Mouse (Mus musculus) stomach, embryonic 14.5 days (tissue): Measurements from ENCODE around the gene Mmp9. TPM values are rescaled to one million over a fixed set of nuclear protein-coding genes. Genes with fewer than 3 reads are reported as not detected.

Source experiments
- ATAC-seq: fragments of 200-750 bp; cut with Nextera tagmentation; 2 replicates; pipeline ENCODE4 v1.8.0; 2017; ENCODE audit warnings: low read depth, moderate TSS enrichment; ENCODE audit not compliant: insufficient number of reproducible peaks, insufficient read depth, low FRiP score
- H3K27ac ChIP-seq: fragments of 300-500 bp; sonication (generic); 2 replicates; pipeline ENCODE4 v1.5.1; 2014; ENCODE audit warnings: mild to moderate bottlenecking, low read length, moderate library complexity, mixed read lengths
- H3K27me3 ChIP-seq: fragments of 300-500 bp; sonication (generic); 2 replicates; pipeline ENCODE4 v1.6.1; 2014; ENCODE audit warnings: low read length, control low read depth, mixed read lengths; ENCODE audit not compliant: control insufficient read depth, insufficient read depth
- H3K36me3 ChIP-seq: fragments of 300-500 bp; sonication (generic); 2 replicates; pipeline ENCODE4 v1.6.1; 2014; ENCODE audit warnings: mild to moderate bottlenecking, control low read depth, low read length, moderate library complexity, mixed read lengths; ENCODE audit not compliant: control insufficient read depth, insufficient read depth
- H3K4me1 ChIP-seq: fragments of 300-500 bp; sonication (generic); 2 replicates; pipeline ENCODE4 v1.6.1; 2014; ENCODE audit warnings: low read length, control low read depth, mixed read lengths; ENCODE audit not compliant: control insufficient read depth, insufficient read depth
- H3K4me2 ChIP-seq: fragments of 300-500 bp; sonication (generic); replicated peaks from 2 replicates; pipeline ENCODE4 v1.6.1; 2014; ENCODE audit warnings: low read depth, low read length, control low read depth
- H3K4me3 ChIP-seq: fragments of 300-500 bp; sonication (generic); 2 replicates; pipeline ENCODE4 v1.5.1; 2014; ENCODE audit warnings: low read depth, low read length, control low read depth
- H3K9ac ChIP-seq: fragments of 300-500 bp; sonication (generic); replicated peaks from 2 replicates; pipeline ENCODE4 v1.6.1; 2014; ENCODE audit warnings: low read depth, mild to moderate bottlenecking, control low read depth, low read length, moderate library complexity, mixed read lengths
- H3K9me3 ChIP-seq: fragments of 300-500 bp; sonication (generic); 2 replicates; pipeline ENCODE4 v1.6.1; 2016; ENCODE audit warnings: low read depth, low read length, control low read depth; ENCODE audit not compliant: control insufficient read depth
- WGBS: fragments of 180-500 bp; shearing (Covaris S2); extraction: QIAGEN DNeasy Blood & Tissue Kit; methylation state at CpG from one replicate; pipeline ENCODE4 v1.1.7; 2014; 5-methylcytosine and 5-hydroxymethylcytosine counted together
- polyA plus RNA-seq: library from polyadenylated mRNA; unstranded; fragments of >200 nt; fragmentation: Nextera tagmentation; extraction: Ambion mirVana; gene quantifications from 2 replicates; pipeline ENCODE4 v1.2.1, GENCODE M21; 2014

Mmp9 gene
- polyA plus RNA-seq, 1 experiment from 2014 or later: 1.8 TPM

GRCm38 (mm10) chr2:164964242-164964894, 23.8 kb downstream of the Mmp9 start:
- no peak overlapping the region for H3K4me2 ChIP-seq
- no peak overlapping the region for H3K27ac ChIP-seq
- peaks cover 29% of the 10 kb centered on the region for H3K27me3 ChIP-seq
- no peak for ATAC-seq
- H3K9me3 ChIP-seq: no peaks in the 10 kb centered on the region
- no peak overlapping the region for H3K4me3 ChIP-seq
- no peak overlapping the region for H3K9ac ChIP-seq
- no peaks in the 10 kb centered on the region for H3K36me3 ChIP-seq
- H3K4me1 ChIP-seq: peaks cover 15% of the 10 kb centered on the region; the same call in 1 of the 2 replicates
- WGBS: 51% methylated on average over 9 of the region's 9 CpGs

- H3K4me2 ChIP-seq: no peak overlapping the region
Observed at GRCm38 (mm10) chr2:164964981-164965380, 24.4 kb downstream of the Mmp9 start.

GRCm38 (mm10) chr2:164966381-164966780, 25.8 kb downstream of the Mmp9 start:
- ATAC-seq: no peak

More at GRCm38 (mm10) chr2:164964981-164965380, 24.4 kb downstream of the Mmp9 start:
- Histone ChIP-seq H3K27ac (no peak overlapping the region), H3K36me3 (no peaks in the 10 kb centered on the region), H3K27me3 (peaks cover 35% of the 10 kb centered on the region), H3K4me3 (no peak overlapping the region), H3K4me1 (peaks cover 15% of the 10 kb centered on the region; the same call in 1 of the 2 replicates), H3K9ac (no peak overlapping the region), H3K9me3 (no peaks in the 10 kb centered on the region)
- ATAC-seq: no peak
- WGBS: 90% methylated on average over 1 of the region's 1 CpGs

DNA sequence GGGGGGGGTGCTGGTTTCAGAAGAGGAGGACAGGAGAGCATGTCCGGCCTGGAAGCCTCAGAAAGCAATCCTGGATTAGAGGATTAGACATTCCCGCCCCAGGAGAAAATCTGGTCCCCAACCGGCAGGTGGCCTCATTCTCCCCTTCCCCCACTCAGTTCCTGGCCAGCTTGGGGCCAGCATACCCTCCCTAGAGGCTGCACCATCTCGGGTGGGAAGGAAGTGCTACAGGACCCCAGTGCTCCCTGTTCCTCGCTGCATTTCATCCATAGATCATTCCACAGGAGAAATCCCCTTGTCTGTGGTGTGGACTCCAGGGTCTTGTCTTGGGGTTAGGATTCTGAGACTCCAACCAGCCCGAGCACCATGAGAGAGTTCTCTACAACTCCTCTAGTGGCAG, 26.6 kb downstream of the Mmp9 start:
- Histone ChIP-seq H3K4me1 (peaks cover 8% of the 10 kb centered on the region; the same call in 1 of the 2 replicates), H3K4me3 (no peak overlapping the region), H3K27me3 (peaks cover 51% of the 10 kb centered on the region), H3K36me3 (no peaks in the 10 kb centered on the region), H3K9me3 (no peaks in the 10 kb centered on the region), H3K9ac (no peak overlapping the region), H3K4me2 (no peak overlapping the region), H3K27ac (no peak overlapping the region)
- WGBS: 16% methylated on average over 6 of the region's 6 CpGs
- no peak for ATAC-seq

More at GRCm38 (mm10) chr2:164966381-164966780, 25.8 kb downstream of the Mmp9 start:
- H3K4me1 ChIP-seq: peaks cover 11% of the 10 kb centered on the region; the same call in 1 of the 2 replicates
- 16% methylated on average over 8 of the region's 8 CpGs for WGBS
- no peak overlapping the region for H3K27ac ChIP-seq
- H3K9ac ChIP-seq: no peak overlapping the region
- H3K4me3 ChIP-seq: no peak overlapping the region
- H3K36me3 ChIP-seq: no peaks in the 10 kb centered on the region
- no peaks in the 10 kb centered on the region for H3K9me3 ChIP-seq
- H3K4me2 ChIP-seq: no peak overlapping the region
- H3K27me3 ChIP-seq: peaks cover 49% of the 10 kb centered on the region

DNA sequence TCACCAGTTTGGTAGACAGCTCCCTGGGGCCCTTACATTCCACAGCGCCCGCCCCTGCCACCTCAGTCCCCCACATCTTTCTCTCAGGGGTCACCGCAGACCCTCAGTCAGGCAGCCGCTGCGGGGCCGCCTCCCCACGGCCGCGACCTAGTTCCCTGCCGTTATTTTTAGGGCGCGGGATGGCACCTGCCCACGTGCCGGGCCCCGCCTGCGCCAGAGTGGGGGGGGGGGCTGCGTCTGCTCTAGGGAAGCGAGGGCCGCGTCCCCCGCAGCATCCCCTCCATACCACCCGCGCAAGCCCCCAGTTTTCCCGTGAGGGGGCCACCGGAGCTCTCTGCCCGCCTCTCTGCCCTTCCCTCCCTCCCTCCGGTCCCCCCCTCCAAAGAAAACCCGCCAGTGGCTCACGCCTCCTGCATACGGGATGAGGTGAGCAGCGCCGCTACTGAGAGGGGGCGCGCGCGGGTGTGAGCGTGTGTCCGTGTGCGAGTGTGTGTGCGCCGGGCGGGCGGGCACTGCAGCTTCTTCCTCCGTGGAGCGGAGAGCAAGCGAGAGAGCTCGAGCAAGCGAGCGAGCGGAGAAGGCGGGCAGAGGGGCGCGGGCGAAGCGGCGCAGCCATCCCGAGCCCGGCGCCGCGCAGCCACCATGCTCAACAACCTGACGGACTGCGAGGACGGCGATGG, 27.3 kb downstream of the Mmp9 start:
- Histone ChIP-seq H3K4me2 (peak overlapping the region; percentile 54), H3K9ac (no peak overlapping the region), H3K4me3 (peak overlapping the region; percentile 26; the same call in 1 of the 2 replicates), H3K27me3 (peaks cover 51% of the 10 kb centered on the region), H3K36me3 (no peaks in the 10 kb centered on the region), H3K27ac (no peak overlapping the region), H3K4me1 (peaks cover 8% of the 10 kb centered on the region; the same call in 1 of the 2 replicates), H3K9me3 (no peaks in the 10 kb centered on the region)
- 3% methylated on average over 62 of the region's 65 CpGs for WGBS
- no peak for ATAC-seq

GRCm38 (mm10) chr2:164968451-164968851, 27.9 kb downstream of the Mmp9 start:
- no peaks in the 10 kb centered on the region for H3K36me3 ChIP-seq
- under 1% methylated on average over 29 of the region's 29 CpGs for WGBS
- peaks cover 51% of the 10 kb centered on the region for H3K27me3 ChIP-seq

DNA sequence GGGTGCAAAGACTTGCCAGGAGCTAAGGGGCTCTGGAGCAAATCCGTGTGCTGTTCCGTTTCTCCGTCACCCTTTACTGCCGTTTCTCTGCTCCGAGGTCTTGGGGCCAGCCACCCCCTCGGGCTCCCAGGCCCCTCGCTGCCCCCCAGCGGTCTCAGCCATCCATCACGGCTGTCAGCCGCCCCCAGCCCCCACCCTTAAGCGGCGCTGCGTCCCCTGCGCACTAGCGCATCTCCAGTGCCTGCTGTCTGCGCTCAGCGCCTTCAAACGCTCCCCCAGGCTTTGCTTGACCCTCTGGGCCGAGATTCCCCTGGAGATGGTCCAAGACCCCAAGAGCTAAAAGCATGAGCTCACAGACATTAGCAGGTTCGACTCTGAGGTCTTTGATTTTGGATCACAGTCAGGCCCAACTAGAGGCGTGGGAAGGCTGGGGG, 28.8 kb downstream of the Mmp9 start:
- Histone ChIP-seq H3K36me3 (no peaks in the 10 kb centered on the region), H3K27me3 (peaks cover 51% of the 10 kb centered on the region), H3K27ac (no peak overlapping the region), H3K4me1 (peaks cover 8% of the 10 kb centered on the region; the same call in 1 of the 2 replicates), H3K9me3 (no peaks in the 10 kb centered on the region), H3K9ac (no peak overlapping the region), H3K4me2 (no peak overlapping the region), H3K4me3 (no peak overlapping the region)
- WGBS: 4% methylated on average over 21 of the region's 21 CpGs
- ATAC-seq: no peak

More at GRCm38 (mm10) chr2:164968451-164968851, 27.9 kb downstream of the Mmp9 start:
- Histone ChIP-seq H3K9ac (no peak overlapping the region), H3K4me1 (peaks cover 8% of the 10 kb centered on the region; the same call in 1 of the 2 replicates), H3K27ac (no peak overlapping the region), H3K4me2 (peak overlapping the region; percentile 54), H3K9me3 (no peaks in the 10 kb centered on the region), H3K4me3 (peak overlapping the region; percentile 26; the same call in 1 of the 2 replicates)
- ATAC-seq: no peak

GRCm38 (mm10) chr2:164970631-164971196, 30.1 kb downstream of the Mmp9 start:
- Histone ChIP-seq H3K4me1 (peaks cover 8% of the 10 kb centered on the region; the same call in 1 of the 2 replicates), H3K9ac (no peak overlapping the region), H3K27ac (no peak overlapping the region), H3K4me2 (peak overlapping the region; percentile 15; the same call in 1 of the 2 replicates), H3K9me3 (no peaks in the 10 kb centered on the region), H3K27me3 (peaks cover 51% of the 10 kb centered on the region), H3K36me3 (no peaks in the 10 kb centered on the region), H3K4me3 (no peak overlapping the region)
- no peak for ATAC-seq
- WGBS: 2% methylated on average over 42 of the region's 42 CpGs
